Mouse (Mus musculus) ES-E14 (cell line): ENCODE data around the gene Nek8. TPM values are rescaled to one million over a fixed set of nuclear protein-coding genes. Genes with fewer than 3 reads are reported as not detected.
A peak's percentile ranks its signal among the peaks of the same experiment; 100 is the strongest.
"Not testable (repeated sequence)": the region's sequence is repeated elsewhere in the genome, so short reads cannot be mapped to it uniquely, and the experiment has no call there.

Experiments
- DNase-seq: peaks from one replicate; pipeline ENCODE4 v3.0.0-alpha.2; 2013; ENCODE audit warnings: low read depth, low spot score
- H3K27ac ChIP-seq: 2 replicates; pipeline ENCODE4 v1.5.1; 2012; ENCODE audit warnings: low read depth, mild to moderate bottlenecking, low read length, moderate library complexity, mixed read lengths; ENCODE audit not compliant: poor library complexity, insufficient read depth, severe bottlenecking
- H3K36me3 ChIP-seq: 2 replicates; pipeline ENCODE4 v1.6.1; 2012; ENCODE audit warnings: mild to moderate bottlenecking, low read length, moderate library complexity, mixed read lengths; ENCODE audit not compliant: control insufficient read depth, poor library complexity, insufficient read depth, severe bottlenecking
- H3K4me1 ChIP-seq, 2 experiments: fragments of 150-350 bp in 1 of 2; sonication (generic) in 1 of 2; 2 replicates each; pipeline ENCODE4 v1.6.1; 2012; ENCODE audit warnings: low read length in 2 of 2, mild to moderate bottlenecking in 1 of 2, mixed read lengths in 1 of 2; ENCODE audit not compliant: control insufficient read depth in 2 of 2, insufficient read depth in 2 of 2, poor library complexity in 1 of 2
- H3K4me3 ChIP-seq, 2 experiments: fragments of 150-350 bp in 1 of 2; sonication (generic) in 1 of 2; 2 replicates each; pipeline ENCODE4 v1.5.1; 2012; ENCODE audit warnings: low read length in 2 of 2, low read depth in 1 of 2, mild to moderate bottlenecking in 1 of 2, mixed read lengths in 1 of 2; ENCODE audit not compliant: insufficient read depth in 1 of 2, poor library complexity in 1 of 2, severe bottlenecking in 1 of 2
- H3K9ac ChIP-seq: 2 replicates; pipeline ENCODE4 v1.6.1; 2012; ENCODE audit warnings: low read depth, mild to moderate bottlenecking, low read length, mixed read lengths; ENCODE audit not compliant: poor library complexity, insufficient read depth, severe bottlenecking
- H3K9me3 ChIP-seq: fragments of 150-350 bp; sonication (generic); 2 replicates; pipeline ENCODE4 v1.6.1; 2012; ENCODE audit warnings: low read depth, mild to moderate bottlenecking, low read length; ENCODE audit not compliant: control insufficient read depth, insufficient read depth
- CHD2 ChIP-seq: IDR thresholded peaks from 2 replicates; pipeline ENCODE4 v1.6.1; 2014; ENCODE audit warnings: mild to moderate bottlenecking, low read depth, low read length, inconsistent platforms
- HCFC1 ChIP-seq: IDR thresholded peaks from 2 replicates; pipeline ENCODE4 v1.6.1; 2012; ENCODE audit warnings: low read length, inconsistent platforms, borderline replicate concordance; ENCODE audit not compliant: insufficient read depth
- MAFK ChIP-seq: IDR thresholded peaks from 2 replicates; pipeline ENCODE4 v1.6.1; 2014; ENCODE audit warnings: mild to moderate bottlenecking, low read depth, low read length, inconsistent platforms; ENCODE audit not compliant: insufficient read depth
- ZC3H11A ChIP-seq: IDR thresholded peaks from 2 replicates; pipeline ENCODE4 v1.6.1; 2012; ENCODE audit warnings: low read depth, mild to moderate bottlenecking, inconsistent platforms, low read length, borderline replicate concordance
- ZNF384 ChIP-seq: IDR thresholded peaks from 2 replicates; pipeline ENCODE4 v1.6.1; 2012; ENCODE audit warnings: low read depth, low read length, inconsistent platforms
- in situ Hi-C, 2 experiments: fragments of 600-800 bp; cut with MboI; formaldehyde crosslinking; loops; one replicate each; pipeline ENCODE4 v1.15.1; 2025; ENCODE audit warnings: low sequenced_read_pairs in 2 of 2, inconsistent platforms in 1 of 2; ENCODE audit not compliant: unreplicated experiment in 2 of 2
- total RNA-seq: library from RNA; depleted of rRNA; stranded (reverse); fragments of 300-350 nt; gene quantifications from 2 replicates; pipeline ENCODE4 v1.2.3, GENCODE M21; 2012

Nek8 gene
- total RNA-seq, 1 experiment: 15.3 TPM

DNA sequence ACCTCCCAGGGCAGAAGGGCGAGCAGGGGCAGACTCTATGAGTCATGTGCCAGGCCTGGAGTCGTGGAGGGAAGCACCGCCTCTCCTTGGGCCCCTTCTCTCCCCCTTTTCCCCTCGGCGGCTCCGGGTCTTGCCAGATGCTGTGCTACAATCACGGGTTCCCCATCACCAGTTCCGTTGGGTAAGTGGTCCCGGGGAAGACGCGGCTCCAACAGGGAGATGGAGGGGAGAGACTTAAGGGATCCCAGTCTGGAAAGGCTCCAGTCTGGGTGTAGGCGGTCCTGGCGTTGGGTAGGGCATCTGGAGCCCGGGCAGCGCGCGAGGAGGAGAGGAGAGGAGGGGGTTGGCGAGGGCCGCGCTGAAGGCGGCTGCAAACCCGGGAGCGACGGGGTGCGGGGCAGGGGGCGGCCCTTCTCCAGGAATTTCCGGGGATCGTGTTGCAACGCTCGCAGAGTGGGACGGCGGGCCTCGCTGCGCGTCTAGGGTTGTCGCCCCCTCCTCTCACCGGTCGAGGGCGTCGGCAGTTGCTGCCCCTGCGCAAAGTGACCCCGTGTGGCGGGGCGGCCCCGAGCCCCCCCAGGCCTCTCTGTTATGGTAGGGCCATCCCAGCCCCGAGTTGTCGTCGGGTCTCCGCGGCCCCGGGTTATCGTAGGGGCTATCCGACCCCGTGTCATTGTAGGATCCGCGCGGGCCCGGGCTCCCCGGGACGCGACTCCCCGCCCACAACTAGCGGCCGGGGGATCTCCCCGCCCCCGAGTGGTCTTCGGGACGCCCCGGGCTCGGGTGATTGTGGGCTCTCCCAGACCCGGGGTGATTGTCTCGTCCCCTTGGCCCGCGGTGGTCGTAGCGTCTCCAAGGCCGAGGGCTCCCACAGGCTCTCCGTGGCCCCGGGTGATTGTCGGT lies 12.1 kb upstream of the Nek8 start, which contains the start of gene Rab34:
Gene Rab34 (plus strand): TSS at position 100 of the 903 bp plus-strand sequence.
- H3K9ac ChIP-seq: peak within 1 kb of the TSS; percentile 94
- TF ChIP-seq HCFC1 (no peak), ZNF384 (no peak), CHD2 (no peak), MAFK (no peak), ZC3H11A (no peak)
- in situ Hi-C loops: no loop called here
- no peak for DNase-seq
- peaks cover 6 to 9% of the 10 kb centered on the region in 2 experiments for H3K4me1 ChIP-seq
- peak within 1 kb of the TSS; percentile 74 for H3K27ac ChIP-seq
- no peaks in the 10 kb centered on the region for H3K9me3 ChIP-seq
- H3K36me3 ChIP-seq: peaks cover 14% of the 10 kb centered on the region
- peak within 1 kb of the TSS; percentile 88 to 94 for H3K4me3 ChIP-seq

DNA sequence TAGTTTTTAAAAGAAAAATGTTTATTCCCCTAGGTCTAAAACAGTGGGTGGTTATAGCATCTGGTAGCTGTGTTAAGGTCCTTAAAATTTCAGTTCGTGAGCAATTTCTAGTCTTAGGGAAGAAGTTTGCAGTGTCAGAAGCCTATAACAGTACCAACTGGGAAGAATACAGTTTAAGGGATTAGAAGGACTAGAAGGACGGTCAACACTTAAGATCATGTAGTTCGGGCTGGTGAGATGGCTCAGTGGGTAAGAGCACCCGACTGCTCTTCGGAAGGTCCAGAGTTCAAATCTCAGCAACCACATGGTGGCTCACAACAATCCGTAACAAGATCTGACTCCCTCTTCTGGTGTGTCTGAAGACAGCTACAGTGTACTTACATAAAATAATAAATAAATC lies 8.2 kb upstream of the Nek8 start:
- DNase-seq, H3K4me1 ChIP-seq, in situ Hi-C loops, H3K9me3 ChIP-seq, H3K27ac ChIP-seq: not testable (repeated sequence)
- H3K36me3 ChIP-seq: peaks cover 30% of the 10 kb centered on the region
- H3K4me3 ChIP-seq: peak overlapping the region in 1 of 2 experiments; percentile 88; a peak in 1 of 4 replicates
- H3K9ac ChIP-seq: peak overlapping the region; percentile 88; the same call in 1 of the 2 replicates

DNA sequence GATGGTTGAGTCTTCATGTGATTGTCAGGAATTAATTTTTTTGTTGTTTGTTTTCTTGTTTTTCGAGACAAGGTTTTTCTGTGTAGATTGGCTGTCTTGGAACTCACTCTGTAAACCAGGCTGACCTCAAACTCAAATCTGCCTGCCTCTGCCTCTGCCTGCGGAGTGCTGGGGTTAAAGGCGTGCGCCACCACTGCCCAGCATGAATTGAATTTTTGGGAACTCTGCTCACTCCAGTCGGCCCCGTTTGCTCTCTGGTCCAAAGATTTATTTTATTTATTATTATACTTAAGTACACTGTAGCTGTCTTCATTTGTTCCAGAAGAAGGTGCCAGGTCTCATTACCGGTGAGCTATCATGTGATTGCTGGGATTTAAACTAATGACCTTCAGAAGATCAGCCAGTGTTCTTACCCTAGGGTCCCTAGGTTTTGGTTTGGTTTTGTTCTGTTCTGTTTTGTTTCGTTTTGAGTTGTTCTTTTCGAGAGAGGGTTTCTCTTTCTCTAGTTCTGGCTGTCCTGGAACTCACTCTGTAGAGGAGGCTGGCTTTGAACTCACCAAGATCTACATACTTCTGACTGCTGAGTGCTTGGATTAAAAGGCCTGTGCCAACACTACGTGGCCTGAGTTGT lies 7.5 kb upstream of the Nek8 start:
- DNase-seq: no peak
- peak overlapping the region; percentile 88 for H3K9ac ChIP-seq
- H3K4me3 ChIP-seq: peak overlapping the region; percentile 88 to 89
- H3K36me3 ChIP-seq: peaks cover 34% of the 10 kb centered on the region
- in situ Hi-C loops: no loop called here
- TF ChIP-seq MAFK (no peak), ZNF384 (no peak), CHD2 (no peak), ZC3H11A (no peak), HCFC1 (no peak)
- no peaks in the 10 kb centered on the region; a peak in 1 of 4 replicates for H3K4me1 ChIP-seq
- no peaks in the 10 kb centered on the region for H3K9me3 ChIP-seq
- peak overlapping the region; percentile 72 for H3K27ac ChIP-seq

DNA sequence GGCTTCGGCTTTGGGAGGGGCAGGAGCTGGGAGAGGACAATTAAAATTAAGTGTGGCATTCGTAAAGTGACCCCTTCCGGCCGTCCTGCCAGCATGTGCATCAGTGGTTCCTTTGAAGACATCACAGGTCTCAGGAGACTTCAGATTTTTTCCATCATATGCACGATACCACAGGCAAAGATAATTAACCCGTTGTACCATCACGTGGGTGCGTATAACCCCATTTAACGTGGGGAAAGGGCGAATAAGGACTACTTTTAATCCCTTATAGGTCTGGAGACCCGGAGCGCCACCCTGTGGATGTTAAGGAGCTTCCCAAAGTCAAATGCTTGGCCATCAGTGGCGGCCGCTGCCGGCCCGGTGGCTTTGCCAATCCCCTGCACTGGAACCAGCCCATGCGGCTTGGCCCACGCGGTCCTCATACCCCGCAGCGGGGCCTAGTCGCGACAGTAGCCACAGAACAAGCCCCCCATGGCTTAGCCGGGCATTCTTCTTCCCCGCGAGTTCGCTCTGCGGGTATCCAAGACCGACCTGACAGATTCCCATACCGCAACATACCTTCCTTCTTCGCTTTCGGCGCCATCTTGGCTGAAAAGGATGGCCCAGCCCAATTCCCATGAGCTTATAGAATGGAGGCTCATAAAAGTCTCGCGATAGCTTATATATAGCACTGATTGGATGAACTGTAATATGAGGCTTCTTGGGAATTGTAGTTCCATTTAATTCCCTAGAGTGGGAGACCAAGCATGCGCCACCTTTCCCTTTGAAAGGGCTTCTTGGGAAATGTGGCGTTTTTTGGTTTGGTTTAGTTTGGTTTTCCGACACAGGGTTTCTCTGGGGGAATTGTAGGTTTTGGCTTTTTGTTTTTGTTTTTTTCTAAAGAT lies 6.7 kb upstream of the Nek8 start, which contains the start of gene Rpl23a:
Gene Rpl23a (minus strand): TSS at position 624 of the 884 bp plus-strand sequence.
- Histone ChIP-seq H3K36me3 (peaks cover 34% of the 10 kb centered on the region), H3K9me3 (no peaks in the 10 kb centered on the region), H3K27ac (peak within 1 kb of the TSS; percentile 94), H3K9ac (peak within 1 kb of the TSS; percentile 100), H3K4me3 (peak within 1 kb of the TSS; percentile 88 to 89), H3K4me1 (no peaks in the 10 kb centered on the region; a peak in 1 of 4 replicates)
- DNase-seq: peak; percentile 89
- in situ Hi-C loops: no loop called here
- TF ChIP-seq HCFC1 (peak; percentile 93), ZC3H11A (no peak), CHD2 (peak; percentile 99), ZNF384 (no peak)
